Mouse (Mus musculus) c-Kit-positive CD71-positive TER-119-negative erythroid progenitor cells, embryonic 14.5 days (primary cell): ENCODE measurements around the gene Elf2.
"Not testable (repeated sequence)": the region's sequence is repeated elsewhere in the genome, so short reads cannot be mapped to it uniquely, and the experiment has no call there.

Source experiments
- DNase-seq: peaks from one replicate; pipeline ENCODE4 v3.0.0-alpha.2; 2013; ENCODE audit warnings: low read depth

Elf2 gene

DNA sequence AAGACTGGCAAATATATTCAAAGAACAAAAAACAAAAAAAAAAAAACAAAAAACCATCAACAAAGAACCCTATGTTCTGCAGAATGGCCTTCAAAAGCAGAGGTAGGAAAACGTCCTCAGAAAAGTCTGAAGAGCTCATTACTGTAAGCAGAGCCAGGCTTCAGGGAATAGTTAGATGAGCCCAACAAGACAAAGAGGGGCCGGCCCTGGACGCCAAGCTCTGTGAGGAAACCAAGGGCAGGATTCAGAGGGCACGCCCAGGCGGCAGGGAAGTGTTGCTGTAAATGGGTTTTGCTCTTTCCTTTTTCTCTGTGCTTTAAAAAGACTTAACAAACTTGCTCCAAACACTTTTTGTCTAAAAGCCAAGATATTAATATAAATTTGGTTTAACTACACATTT lies 12.6 kb downstream of the Elf2 start:
- DNase-seq: no peak

DNA sequence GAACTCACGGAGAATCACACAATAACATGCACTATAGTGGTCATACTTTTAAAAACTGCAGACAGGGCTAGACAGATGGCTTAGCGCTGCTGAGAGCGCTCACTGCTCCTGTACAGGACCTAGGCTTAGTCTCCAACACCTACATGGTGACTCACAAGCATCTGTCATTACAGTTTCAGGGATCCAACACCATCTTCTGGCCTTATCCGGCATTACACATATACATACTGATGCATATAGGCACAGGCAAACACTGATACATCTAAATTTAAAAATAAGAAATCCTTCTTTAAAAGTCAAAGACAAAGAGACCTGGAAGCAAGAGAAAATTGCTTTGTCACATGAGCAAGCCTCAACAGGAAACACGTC lies 13.1 kb downstream of the Elf2 start:
- no peak for DNase-seq

DNA sequence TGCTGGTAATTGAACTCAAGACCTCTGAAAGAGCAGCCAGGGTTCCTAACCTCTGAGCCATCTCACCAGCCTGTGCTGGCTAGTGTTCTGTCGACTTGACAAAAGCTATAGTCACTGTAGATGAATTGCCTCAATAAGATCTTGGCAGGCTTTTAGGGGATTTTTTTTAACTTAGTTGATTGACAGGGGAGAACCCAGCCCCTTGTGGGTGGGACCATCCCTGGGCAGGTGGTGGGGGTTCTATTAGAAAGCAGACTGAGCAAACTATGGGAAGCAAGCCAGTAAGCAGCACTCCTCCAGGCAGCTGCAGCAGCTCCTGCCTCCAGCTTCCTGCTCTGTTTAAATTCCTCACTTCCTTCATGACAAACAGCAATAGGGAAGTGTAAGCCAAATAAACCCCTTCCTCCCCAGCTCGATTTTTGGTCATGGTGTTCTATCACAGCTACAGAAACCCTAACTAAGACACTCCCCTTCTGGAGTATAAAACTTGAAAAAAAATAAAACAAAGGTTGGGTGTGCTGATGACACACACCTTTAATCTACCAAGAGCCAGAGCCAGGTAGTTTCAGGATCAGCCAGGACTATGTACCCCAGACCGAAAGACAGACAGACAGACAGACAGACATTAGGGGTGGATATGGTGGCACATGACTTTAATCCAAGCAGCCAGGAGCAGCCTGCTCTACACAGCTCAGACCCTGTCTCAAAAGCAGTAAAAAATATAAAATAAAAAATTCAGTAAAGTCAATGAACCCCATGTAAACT lies 13.6 kb downstream of the Elf2 start:
- DNase-seq: no peak

DNA sequence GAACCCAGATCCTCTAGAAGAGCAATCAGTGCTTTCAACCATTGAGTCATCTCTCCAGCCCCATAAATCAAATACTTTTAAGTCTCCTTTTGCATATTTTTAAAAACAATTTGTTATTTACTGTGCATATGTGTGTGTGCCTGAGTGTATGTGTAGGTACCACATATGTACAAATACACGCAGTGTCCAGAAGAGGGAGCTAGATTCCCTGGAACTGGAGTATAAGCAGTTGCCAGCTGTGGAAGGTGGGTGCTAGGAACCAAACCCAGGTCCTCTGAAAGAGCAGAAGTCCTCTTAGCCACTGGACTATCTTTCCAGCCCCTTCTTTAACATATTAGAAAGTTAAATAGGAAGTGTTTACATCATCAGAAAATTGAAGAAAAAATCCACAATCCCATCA lies 15.0 kb downstream of the Elf2 start:
- DNase-seq: no peak

DNA sequence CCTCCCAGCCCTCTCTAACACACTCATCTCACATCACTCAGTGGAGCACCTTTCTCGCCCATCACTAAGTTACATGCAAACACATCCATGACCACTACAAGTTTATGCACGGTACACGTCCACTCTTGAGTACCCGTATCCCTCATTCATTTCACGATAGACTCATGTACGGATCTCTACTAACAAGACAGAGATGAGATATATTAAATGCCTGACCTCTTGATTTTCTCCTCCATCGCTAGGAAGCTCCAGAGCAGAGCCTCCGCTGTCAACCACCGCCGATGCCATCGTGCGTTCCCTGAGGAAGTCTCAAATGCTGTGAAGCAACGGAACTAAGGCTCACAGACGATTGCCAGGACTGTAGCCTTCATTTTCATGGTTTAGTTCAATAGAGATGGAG lies 17.5 kb downstream of the Elf2 start:
- DNase-seq: no peak

DNA sequence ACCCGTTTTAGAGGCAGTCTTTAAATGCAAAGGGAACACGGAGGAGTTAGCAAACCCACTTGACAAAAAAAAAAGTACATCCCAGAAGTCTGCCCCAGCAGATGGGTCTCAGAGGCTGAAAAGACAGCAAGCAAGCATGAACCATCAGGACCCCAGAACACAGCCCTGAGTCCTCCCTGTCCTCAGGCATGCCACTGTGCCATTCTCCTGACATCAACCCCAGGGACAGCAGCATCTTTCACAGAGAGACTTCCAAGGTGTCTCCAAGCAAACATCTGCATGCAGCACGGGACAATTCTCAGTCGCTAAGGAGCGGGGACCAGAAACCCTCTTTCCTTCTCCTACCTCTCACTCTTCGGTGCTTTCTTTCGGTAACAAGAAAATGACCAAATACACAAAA lies 18.1 kb downstream of the Elf2 start:
- no peak for DNase-seq

DNA sequence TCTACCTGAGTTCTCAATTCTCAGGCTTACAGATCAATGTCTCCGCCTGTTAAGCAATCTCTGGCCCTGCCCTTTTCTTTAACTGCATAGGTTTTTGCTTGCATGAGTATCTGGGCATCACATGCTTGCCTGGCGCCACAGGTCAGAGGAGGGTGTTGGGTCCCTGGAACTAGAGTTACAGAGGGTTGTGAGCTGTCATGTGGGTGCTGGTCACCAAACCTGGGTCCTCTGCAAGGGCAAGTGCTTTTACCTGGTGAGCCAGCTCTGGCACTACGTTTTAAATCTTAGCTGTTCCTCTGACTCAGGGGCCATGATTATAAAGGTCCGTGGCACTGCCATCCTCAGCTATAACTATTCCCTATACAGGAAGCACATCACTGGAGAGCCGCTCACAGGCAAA lies 19.3 kb downstream of the Elf2 start:
- DNase-seq: no peak

DNA sequence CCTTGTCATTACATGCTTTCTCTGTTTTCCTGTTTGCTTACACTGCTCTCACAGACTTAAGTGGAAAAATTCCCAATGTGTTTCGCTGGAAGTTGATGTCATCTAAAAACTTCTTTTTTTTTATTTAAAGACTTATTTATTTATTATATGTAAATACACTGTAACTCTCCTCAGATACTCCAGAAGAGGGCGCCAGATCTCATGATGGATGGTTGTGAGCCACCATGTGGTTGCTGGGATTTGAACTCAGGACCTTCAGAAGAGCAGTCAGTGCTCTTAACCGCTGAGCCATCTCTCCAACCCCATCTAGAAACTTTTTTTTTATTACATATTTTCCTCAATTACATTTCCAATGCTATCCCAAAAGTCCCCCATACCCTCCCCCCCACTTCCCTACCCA lies 22.4 kb downstream of the Elf2 start:
- not testable (repeated sequence) for DNase-seq

DNA sequence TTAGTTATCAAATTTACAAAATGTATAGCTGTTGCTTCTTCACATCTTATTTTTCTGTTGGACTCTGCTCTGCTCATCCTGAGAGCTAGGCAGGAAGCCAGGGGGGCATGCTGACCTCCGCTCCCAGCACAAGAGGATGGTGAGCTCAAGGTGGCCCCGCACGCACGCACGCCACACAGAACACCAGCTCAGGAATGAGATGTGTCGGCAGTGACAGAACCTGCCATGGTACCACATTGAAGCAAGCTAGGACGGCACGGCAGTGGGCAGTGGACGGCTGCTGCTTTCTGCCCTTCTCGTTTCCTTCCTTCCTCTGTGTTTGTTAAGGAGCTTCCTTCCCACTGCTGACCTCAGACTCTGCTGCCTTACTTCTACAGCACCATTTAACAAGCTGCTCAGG lies 23.6 kb downstream of the Elf2 start:
- no peak for DNase-seq

DNA sequence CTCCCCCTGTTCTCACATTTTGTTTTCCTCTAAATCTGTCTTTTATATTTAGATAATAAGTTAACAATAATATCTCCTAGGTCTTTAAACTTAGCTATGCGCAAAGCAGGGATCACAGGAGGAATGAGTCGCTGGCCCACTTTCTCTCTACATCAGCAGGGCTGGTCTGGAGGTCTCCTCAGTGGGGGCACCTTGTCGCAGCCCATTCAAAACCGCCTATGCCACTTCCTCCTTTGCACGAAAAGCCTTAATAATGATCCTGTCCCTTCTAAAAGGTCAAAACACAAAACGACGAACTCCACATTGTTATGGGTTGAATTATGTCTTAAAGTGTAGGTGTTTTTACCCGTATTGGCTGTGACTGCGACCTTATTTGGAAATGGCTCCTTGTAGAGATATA lies 28.8 kb downstream of the Elf2 start:
- no peak for DNase-seq

DNA sequence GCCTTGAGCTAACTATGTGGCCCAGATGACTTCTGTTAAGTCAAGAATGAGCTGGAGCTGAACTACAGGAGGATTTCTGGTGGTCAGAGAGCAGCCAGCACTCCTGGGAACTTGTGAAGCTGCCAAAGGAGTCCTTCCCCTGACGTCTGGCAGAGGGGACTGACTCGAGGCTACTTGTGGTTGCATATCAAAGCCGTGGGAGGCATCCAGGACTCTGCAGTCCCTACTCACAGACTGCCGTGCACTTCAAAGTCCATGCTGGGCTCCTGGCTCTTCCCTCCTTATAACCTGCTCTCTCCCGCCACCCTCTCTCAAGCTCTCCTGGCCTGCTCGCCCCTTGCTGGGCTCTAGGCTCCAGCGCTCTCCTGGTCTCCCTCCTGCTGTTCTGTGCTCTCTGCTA lies 30.4 kb downstream of the Elf2 start:
- no peak for DNase-seq

DNA sequence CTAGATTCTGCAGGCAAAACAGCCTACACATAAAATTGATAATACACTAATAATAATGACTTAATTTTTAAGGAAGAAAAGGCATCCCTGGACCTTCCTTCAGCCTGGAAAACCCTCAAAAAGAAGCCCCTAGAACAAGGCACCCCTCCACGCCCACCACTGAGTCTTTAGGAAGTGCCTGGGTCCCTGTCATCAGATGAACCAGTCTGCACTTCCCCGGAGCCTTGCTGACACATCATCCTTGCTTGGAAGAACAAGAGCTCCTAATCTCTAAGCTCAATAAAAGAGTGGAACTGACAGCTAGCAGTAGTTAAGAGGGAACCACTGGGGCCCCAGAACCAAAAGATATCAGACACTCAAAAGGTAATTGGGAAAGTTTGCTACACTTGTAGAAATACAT lies 33.8 kb downstream of the Elf2 start:
- DNase-seq: no peak

DNA sequence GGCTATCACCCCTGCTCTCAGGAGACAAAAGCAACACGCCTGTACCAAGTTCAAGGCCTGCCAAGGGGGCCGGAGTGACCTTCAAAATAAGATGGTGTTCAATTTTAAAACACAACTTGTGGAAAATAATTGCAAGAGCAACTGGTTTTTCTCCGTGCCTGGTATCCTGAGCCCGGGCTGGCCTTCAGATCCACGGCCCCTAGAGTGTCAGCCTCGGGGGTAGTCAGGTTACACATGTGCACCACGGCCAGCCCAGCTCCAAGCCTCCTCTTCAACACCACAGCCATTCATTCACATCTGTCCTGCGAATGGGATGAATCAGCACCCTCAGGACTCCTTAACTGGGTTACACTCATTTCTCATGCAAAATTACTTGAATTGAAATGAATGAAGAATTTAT lies 34.5 kb downstream of the Elf2 start:
- no peak for DNase-seq

DNA sequence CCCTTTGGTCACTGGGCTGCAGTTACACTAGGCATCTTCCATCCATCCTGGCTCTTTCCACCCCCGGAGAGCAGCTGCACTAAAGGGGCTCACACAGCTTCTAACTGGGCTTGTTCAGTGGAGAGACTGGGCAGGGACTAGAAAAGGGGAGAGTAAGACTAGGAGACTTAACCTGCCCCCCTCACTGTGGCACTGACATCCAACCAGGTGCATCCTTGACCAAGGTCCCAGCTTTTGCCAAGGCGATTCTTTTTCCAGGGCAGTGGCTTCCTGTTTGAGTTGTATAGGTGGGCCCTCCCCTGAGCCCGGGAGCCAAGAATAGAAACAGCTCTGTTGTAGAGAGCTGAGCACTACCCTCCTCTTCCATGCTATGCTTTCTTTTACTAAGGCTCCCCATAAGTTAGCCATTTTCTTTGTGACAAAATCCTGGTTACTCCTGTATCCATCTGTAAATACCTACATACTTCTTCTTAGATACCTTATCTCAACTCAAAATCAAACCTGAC lies 37.4 kb downstream of the Elf2 start:
- DNase-seq: no peak

DNA sequence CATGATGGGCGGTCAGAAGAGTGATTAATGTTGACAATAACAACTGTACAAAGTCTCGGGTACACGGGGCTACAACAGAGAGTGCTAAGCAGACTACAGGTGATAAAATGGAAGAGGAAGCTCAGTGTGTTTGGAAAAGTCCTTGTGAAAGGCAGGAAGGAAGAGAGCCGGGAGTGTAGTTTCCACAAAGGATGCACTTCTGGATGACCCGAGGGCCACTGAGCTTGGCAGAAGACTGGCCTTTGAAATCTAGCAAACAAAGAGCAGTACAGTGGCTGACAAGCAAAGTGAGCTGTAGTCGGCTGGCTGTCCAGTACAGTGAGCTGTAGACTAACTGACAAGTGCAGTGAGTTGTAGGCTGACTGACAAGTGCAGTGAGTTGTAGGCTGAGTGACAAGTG lies 38.9 kb downstream of the Elf2 start:
- DNase-seq: no peak

DNA sequence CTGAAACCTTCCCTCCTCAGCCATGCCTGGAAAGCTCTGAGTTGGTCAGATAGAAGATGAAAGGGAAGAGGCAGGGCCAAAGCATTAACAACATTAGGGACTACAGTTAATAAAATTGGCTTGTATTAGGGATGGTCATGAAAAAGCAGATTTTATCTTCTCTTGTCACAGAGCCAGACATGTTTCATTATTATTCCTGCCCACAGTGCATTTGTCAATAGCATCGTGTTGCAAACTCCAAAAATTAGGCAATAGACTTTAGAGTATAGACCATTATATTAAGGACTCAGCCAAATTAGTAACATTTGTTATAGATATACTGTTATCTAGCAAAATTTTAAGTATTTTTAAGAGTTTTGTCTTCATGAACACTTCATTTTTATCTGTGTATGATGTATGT lies 43.7 kb downstream of the Elf2 start:
- DNase-seq: no peak

DNA sequence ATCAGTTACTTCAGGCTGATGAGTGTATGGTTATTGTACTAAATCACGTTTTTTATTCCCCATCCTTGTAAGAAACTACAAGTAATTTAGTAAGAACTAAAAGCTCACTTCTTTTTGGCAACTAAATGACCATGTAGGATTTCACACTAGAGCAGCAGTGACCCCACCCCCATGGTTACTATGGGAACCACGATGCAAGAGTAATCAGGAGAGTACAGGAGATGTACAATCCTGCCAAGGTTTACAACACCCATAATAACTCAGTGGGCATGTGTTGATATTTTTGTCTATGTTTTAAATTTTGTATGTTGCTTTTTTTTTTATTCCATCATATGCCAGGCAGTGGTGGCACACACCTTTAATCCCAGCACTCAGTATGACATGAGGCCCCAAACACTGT lies 45.2 kb downstream of the Elf2 start:
- no peak for DNase-seq

DNA sequence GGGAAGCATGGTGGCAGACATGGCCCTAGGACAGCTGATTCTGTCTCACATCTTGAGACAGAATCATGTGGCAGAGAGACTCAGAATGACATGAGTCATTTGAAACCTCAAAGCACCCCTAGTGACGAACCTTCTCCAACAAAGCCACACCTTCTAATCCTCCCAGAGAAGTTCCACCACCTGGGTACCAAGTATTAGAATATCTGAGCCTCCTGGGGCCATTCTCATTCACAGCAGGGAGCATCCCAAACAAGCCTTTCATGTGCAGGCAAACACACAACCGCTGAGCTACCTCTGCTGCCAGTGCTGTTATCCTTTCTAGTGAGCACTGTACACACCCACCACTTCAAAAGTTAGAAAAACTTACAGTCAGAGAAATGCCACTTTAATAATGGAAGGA lies 46.2 kb downstream of the Elf2 start:
- DNase-seq: no peak

DNA sequence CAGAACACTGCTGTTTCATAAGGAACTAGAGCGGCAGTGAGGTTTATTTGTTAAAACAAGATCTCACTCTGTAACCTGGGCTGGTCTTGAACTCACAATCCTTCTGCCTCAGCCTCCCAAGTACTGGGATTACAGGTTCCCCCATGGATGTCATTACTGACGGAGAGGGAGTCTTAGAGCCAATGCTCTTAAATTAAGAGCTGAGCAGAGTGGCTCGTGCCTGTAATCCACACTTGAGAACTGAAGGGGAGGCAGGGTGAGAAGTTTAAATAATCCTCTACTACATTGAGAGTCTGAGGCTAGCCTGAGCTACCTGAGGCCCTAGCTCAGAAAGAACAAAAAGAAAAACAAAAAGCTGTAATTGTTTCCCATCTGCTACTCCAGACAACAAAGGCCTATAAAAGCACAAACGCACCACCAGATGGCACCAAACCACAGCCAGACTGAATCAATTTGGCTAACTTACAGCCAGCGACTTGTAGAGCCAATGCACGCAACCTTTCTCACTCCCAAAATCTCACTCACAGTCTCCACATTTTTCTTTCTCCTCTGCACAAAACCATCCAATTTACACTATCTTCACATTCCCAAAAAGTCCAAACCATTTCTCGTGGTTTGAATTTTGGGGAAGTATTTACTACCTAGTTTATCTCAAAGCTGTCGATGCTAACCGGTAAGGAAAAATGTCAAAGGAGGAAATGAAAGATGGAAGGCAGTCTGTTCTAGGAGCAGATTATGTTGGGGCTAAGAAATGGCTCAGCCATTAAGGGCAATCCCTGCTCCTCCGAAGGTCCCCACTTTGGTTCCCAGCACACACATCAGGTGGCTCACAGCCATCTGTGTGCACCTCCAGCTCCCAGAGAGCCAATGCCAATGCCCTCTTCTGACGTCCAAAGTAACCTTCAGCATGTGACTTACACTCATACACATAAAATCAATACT lies 51.3 kb downstream of the Elf2 start:
- peak; percentile 69 for DNase-seq

DNA sequence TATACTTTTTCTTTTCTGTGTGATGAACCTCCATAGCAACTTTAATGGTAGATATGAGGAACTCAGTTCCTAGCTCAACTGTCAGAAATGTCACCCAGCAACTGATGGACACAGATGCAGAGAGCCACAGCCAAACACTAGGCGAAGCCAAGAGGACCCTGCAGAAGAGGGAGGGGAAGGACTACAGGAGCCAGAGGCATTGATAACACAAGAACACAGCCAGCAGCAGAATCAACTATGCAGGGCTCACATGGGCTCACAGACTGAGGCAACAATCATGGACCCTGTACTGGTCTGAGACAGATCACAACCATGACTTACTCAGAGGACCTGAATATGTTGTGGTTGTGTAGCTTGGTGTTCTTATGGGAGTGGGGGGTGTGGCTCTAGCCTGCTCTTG lies 56.1 kb downstream of the Elf2 start:
- no peak for DNase-seq

DNA sequence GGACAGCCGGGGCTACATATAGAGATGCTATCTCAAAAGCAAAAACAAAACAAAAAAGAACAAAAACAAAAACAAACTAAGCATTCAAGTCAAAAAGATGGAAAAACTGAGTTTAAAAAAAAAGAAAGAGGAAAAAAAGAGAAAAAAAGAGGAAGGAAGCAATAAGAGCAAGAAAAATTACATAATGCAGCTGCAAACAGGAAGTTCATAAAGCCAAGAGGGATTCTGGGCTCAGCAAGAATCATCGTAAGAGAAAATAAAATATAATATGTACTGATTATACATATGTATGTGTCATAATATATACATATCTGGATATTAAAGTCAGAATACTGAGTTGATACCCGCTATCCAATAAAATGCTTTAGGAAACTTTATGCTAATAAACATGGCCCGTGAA lies 58.7 kb downstream of the Elf2 start:
- DNase-seq: no peak

DNA sequence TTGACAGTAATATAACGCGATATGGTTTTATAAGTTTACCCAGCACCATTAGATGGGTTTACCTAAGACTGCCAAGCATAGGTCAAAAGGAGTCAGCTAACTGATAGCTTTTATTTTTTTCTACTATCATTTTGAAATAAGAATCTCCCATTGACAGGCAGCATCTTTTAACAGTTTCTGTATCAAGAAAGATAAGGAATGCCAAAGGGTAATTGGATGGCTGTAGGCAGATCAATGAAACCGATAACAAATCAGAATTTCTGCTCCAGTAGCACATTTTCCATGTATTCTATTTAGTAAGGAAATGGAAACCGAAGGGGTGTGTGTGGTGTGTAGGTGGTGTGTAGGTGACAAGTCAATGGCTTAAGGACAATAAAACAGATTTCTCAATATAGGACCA lies 62.0 kb downstream of the Elf2 start:
- DNase-seq: no peak
